Mouse (Mus musculus) embryonic facial prominence, embryonic 10.5 days (tissue): Measurements from ENCODE around the gene Spata48. TPM values are rescaled to one million over a fixed set of nuclear protein-coding genes. Genes with fewer than 3 reads are reported as not detected.
A peak's percentile ranks its signal among the peaks of the same experiment; 100 is the strongest.

Experiments
- DNase-seq: peaks from one replicate; pipeline ENCODE4 v3.0.0-alpha.2; 2017; ENCODE audit warnings: low spot score
- H3K27ac ChIP-seq: fragments of 300-500 bp; sonication (generic); replicated peaks from 2 replicates; pipeline ENCODE4 v1.5.1; 2016; ENCODE audit warnings: mild to moderate bottlenecking
- H3K27me3 ChIP-seq: fragments of 300-500 bp; sonication (generic); replicated peaks from 2 replicates; pipeline ENCODE4 v1.6.1; 2016; ENCODE audit warnings: low read depth, mild to moderate bottlenecking; ENCODE audit not compliant: poor library complexity, severe bottlenecking
- H3K36me3 ChIP-seq: fragments of 300-500 bp; sonication (generic); replicated peaks from 2 replicates; pipeline ENCODE4 v1.6.1; 2016; ENCODE audit warnings: mild to moderate bottlenecking, moderate library complexity
- H3K4me1 ChIP-seq: fragments of 300-500 bp; sonication (generic); 2 replicates; pipeline ENCODE4 v1.6.1; 2016
- H3K4me3 ChIP-seq: fragments of 300-500 bp; sonication (generic); 2 replicates; pipeline ENCODE4 v1.5.1; 2016; ENCODE audit warnings: mild to moderate bottlenecking, moderate library complexity
- H3K9me3 ChIP-seq: fragments of 300-500 bp; sonication (generic); 2 replicates; pipeline ENCODE4 v1.6.1; 2016; ENCODE audit warnings: mild to moderate bottlenecking
- WGBS: fragments of 180-500 bp; shearing (Covaris S2); methylation state at CpG from one replicate; pipeline ENCODE4 v1.1.7; 2016; 5-methylcytosine and 5-hydroxymethylcytosine counted together
- polyA plus RNA-seq: library from polyadenylated mRNA; unstranded; fragments of >200 nt; fragmentation: Nextera tagmentation; extraction: Ambion mirVana; gene quantifications from 2 replicates; pipeline ENCODE4 v1.2.1, GENCODE M21; 2016

Gene Spata48
- polyA plus RNA-seq: 1.2 and 2.0 TPM in 2 replicates

DNA sequence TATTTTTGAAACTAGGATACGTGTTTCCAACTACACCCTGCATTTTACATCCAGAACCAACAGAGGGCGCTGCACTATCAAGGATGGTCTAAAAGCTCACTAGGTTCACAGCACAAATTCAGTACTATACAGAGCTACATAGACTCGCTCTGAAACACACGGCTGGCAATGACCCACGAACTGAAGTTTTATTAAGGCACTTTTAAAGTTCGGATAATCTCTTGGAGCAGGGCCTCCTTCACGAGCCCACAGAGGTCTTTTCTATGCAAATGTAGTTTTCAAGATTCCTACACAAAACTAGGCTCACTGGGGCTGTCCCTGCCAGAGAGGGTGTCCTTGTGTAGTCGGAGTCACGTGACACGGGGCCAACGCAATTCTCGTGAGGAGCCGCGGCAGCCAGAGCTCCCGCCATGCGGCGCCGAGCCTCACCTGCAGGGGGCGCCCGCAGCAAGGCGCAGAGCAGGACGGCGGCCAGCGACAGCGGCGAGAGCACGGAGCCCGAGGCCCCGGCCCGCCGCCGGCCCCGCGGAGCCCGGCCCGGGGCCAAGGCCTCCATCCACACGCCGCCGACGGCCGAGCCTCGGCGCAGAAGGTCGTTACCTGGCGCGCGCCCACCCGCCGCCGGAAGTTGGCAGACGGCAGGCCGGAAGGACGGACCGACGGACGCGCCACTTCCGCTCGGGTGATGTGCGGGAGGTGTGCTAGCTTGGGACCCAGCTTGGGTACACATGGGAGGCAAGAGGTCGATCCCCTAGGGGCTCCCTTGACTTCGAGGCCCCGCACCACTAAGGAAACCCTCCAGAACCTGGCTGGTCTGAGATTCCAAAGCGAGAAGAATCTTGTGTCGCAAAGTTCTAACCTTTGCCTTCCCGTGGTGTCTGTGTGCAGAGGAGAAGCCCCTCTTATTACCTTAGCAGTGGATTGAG is at the start of gene Spata48, which contains the start of gene Zpbp:
TSS of gene Spata48 (plus strand) at position 460 of the 926 bp plus-strand sequence.
TSS of gene Zpbp (minus strand) at position 774 of the 926 bp plus-strand sequence.
- WGBS: 3% methylated on average over 66 of the region's 66 CpGs
- peak within 1 kb of the TSS; percentile 93 for H3K27ac ChIP-seq

DNA sequence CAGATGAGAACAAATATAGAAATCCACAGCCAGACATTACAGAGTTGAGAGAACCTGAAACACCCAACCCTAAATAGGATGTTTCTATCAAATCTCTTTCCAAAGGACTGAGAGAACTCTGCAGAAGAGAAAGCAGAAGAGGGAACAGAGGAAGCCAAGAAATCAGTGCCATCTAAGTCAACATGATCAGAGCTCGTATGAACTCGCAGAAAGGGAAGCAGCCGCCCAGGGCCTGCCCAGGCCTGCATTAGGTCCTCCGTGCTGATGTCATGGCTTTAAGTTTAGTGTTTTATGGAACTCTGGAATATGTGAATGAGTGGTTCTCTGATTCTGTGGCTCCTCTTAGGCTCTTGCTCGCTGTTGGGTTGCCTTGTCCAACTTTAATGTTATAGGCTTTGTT is 47.7 kb upstream of the Spata48 start:
- no peaks in the 10 kb centered on the region for H3K27me3 ChIP-seq
- no peak for DNase-seq
- no peak overlapping the region for H3K4me3 ChIP-seq
- 85% methylated on average over 5 of the region's 5 CpGs for WGBS
- no peaks in the 10 kb centered on the region for H3K36me3 ChIP-seq
- no peaks in the 10 kb centered on the region for H3K9me3 ChIP-seq
- H3K4me1 ChIP-seq: no peaks in the 10 kb centered on the region
- no peak overlapping the region for H3K27ac ChIP-seq

More for the DNA sequence above, at the start of gene Spata48, which contains the start of gene Zpbp:
- peak; percentile 93 for DNase-seq
- H3K4me3 ChIP-seq: peak within 1 kb of the TSS; percentile 72
- H3K27me3 ChIP-seq: no peaks in the 10 kb centered on the region; the same call in 1 of the 2 replicates
- no peaks in the 10 kb centered on the region for H3K36me3 ChIP-seq
- no peaks in the 10 kb centered on the region for H3K9me3 ChIP-seq
- 0 out of 2 replicates have a peak, but pooled peaks cover 4% of the 10 kb centered on the region for H3K4me1 ChIP-seq

- 82% methylated on average over 2 of the region's 2 CpGs for WGBS
Observed at GRCm38 (mm10) chr11:11417356-11417755, 44.5 kb upstream of the Spata48 start.

GRCm38 (mm10) chr11:11455037-11455436 is 6.9 kb upstream of the Spata48 start:
- Histone ChIP-seq H3K27me3 (no peaks in the 10 kb centered on the region), H3K27ac (no peak overlapping the region), H3K4me1 (no peaks in the 10 kb centered on the region), H3K9me3 (no peaks in the 10 kb centered on the region), H3K4me3 (no peak overlapping the region), H3K36me3 (no peaks in the 10 kb centered on the region)
- DNase-seq: no peak
- WGBS: 40% methylated on average over 2 of the region's 2 CpGs

More at GRCm38 (mm10) chr11:11417356-11417755, 44.5 kb upstream of the Spata48 start:
- no peaks in the 10 kb centered on the region for H3K9me3 ChIP-seq
- no peak overlapping the region for H3K4me3 ChIP-seq
- DNase-seq: no peak
- H3K36me3 ChIP-seq: no peaks in the 10 kb centered on the region
- H3K4me1 ChIP-seq: no peaks in the 10 kb centered on the region
- H3K27me3 ChIP-seq: no peaks in the 10 kb centered on the region
- no peak overlapping the region for H3K27ac ChIP-seq

- Histone ChIP-seq H3K4me3 (peak overlapping the region; percentile 72), H3K36me3 (no peaks in the 10 kb centered on the region), H3K27me3 (peaks cover 5% of the 10 kb centered on the region), H3K4me1 (0 out of 2 replicates have a peak, but pooled peaks cover 4% of the 10 kb centered on the region), H3K9me3 (no peaks in the 10 kb centered on the region), H3K27ac (peak overlapping the region; percentile 93)
- 81% methylated on average over 5 of the region's 5 CpGs for WGBS
- DNase-seq: no peak
Observed at GRCm38 (mm10) chr11:11462561-11462890, 632 bp downstream of the Spata48 start.

DNA sequence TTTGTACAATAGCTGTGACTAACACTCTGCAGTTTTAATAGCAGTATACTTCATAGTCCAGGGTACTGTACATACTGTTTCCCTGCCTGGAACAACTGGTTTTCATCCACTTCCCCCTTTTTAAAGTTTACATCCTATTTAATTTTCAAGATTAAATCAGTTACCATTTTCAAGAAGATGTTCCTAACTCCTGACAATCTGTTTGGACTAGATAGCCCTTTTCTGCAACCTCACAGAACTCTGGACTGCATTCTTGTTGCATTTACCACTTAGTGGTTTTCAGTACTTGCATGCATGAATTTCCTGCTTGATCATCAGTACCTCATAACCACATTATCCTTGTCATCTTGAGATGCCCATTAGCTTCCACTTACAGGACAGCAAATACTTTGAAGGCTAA is 7.0 kb downstream of the Spata48 start:
- Histone ChIP-seq H3K4me1 (no peaks in the 10 kb centered on the region), H3K27me3 (peaks cover 5% of the 10 kb centered on the region; the same call in 1 of the 2 replicates), H3K27ac (no peak overlapping the region), H3K4me3 (no peak overlapping the region), H3K9me3 (no peaks in the 10 kb centered on the region), H3K36me3 (no peaks in the 10 kb centered on the region)
- DNase-seq: no peak

DNA sequence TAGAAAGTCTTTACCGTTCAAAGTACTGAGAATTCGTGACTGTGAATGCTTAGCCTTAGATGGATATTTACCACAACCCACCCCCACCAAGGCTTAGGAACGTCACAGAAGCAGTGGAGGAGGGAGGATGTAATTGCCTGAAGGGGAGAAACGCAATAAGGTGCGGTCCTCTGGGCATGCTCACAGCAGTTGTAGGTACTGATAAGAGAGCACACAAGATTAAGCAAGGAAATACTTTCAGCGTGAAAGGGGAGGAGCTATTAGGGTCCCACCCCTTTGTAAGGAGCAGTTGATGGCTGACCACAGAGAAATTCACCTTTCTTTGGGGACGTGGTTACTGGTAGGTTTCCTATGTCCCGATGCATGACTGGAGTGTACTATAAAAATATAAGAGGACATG is 22.5 kb downstream of the Spata48 start:
- no peaks in the 10 kb centered on the region for H3K9me3 ChIP-seq
- H3K27me3 ChIP-seq: no peaks in the 10 kb centered on the region
- DNase-seq: no peak
- no peaks in the 10 kb centered on the region for H3K36me3 ChIP-seq
- H3K27ac ChIP-seq: no peak overlapping the region
- no peak overlapping the region for H3K4me3 ChIP-seq
- no peaks in the 10 kb centered on the region for H3K4me1 ChIP-seq
- 58% methylated on average over 8 of the region's 8 CpGs for WGBS

- no peaks in the 10 kb centered on the region for H3K36me3 ChIP-seq
- no peaks in the 10 kb centered on the region for H3K4me1 ChIP-seq
- WGBS: 78% methylated on average over 5 of the region's 5 CpGs
- H3K27ac ChIP-seq: no peak overlapping the region
- H3K27me3 ChIP-seq: no peaks in the 10 kb centered on the region
- no peaks in the 10 kb centered on the region for H3K9me3 ChIP-seq
- no peak overlapping the region for H3K4me3 ChIP-seq
- DNase-seq: no peak
Observed at GRCm38 (mm10) chr11:11492044-11492443, 30.1 kb downstream of the Spata48 start.

DNA sequence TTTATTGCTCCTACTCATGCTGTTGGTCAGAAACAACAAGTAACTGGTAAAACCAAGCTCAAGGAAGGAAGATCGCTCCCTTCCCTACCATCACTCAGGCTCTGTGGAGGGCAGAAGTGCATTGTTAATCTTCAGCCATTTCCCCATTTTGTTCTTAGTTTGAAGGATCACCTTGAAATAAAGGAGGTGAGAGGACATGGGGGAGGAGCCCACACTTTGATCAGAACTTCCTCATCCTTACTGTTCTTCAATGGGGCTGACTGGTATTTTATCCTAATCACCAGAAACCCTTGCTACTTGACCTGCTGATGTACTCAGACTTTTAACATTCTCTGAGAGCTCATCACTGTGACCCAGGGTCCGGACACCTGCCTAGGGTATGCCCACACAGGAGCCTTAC is 33.8 kb downstream of the Spata48 start:
- no peak for DNase-seq
- 90% methylated on average over 2 of the region's 2 CpGs for WGBS
- no peak overlapping the region for H3K4me3 ChIP-seq
- no peaks in the 10 kb centered on the region for H3K36me3 ChIP-seq
- no peaks in the 10 kb centered on the region for H3K9me3 ChIP-seq
- no peaks in the 10 kb centered on the region for H3K4me1 ChIP-seq
- H3K27ac ChIP-seq: no peak overlapping the region
- no peaks in the 10 kb centered on the region for H3K27me3 ChIP-seq

DNA sequence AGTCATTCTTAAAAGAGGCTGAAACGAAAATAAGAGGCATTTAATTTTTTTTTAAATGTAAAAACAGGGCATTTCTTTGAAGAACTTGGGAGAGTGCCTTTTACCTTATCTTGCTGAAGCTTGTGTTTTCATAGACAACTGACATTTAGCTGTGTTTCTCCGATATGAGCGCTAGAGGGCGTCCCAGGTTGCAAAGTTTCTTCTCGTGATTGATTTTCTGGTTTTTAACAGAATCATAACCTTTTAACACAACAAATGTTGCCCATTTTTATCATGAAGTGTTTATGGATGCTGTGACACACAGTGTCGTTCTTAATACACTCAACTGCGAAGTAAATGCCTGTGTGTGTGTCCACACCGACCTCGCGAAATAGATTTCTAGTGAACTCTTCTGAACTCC is 38.0 kb downstream of the Spata48 start:
- H3K36me3 ChIP-seq: no peaks in the 10 kb centered on the region
- 19% methylated on average over 10 of the region's 10 CpGs for WGBS
- no peaks in the 10 kb centered on the region for H3K4me1 ChIP-seq
- H3K27ac ChIP-seq: no peak overlapping the region
- no peaks in the 10 kb centered on the region for H3K9me3 ChIP-seq
- H3K27me3 ChIP-seq: no peaks in the 10 kb centered on the region
- peak; percentile 22 for DNase-seq
- H3K4me3 ChIP-seq: no peak overlapping the region

- Histone ChIP-seq H3K9me3 (no peaks in the 10 kb centered on the region), H3K4me3 (no peak overlapping the region), H3K4me1 (no peaks in the 10 kb centered on the region), H3K27ac (no peak overlapping the region), H3K27me3 (no peaks in the 10 kb centered on the region), H3K36me3 (no peaks in the 10 kb centered on the region)
- 73% methylated on average over 2 of the region's 2 CpGs for WGBS
- no peak for DNase-seq
Observed at GRCm38 (mm10) chr11:11506187-11506586, 44.3 kb downstream of the Spata48 start.

- Histone ChIP-seq H3K27me3 (no peaks in the 10 kb centered on the region), H3K4me1 (no peaks in the 10 kb centered on the region), H3K27ac (no peak overlapping the region), H3K9me3 (no peaks in the 10 kb centered on the region), H3K4me3 (no peak overlapping the region), H3K36me3 (no peaks in the 10 kb centered on the region)
- 76% methylated on average over 2 of the region's 2 CpGs for WGBS
- DNase-seq: no peak
Observed at GRCm38 (mm10) chr11:11509413-11509812, 47.5 kb downstream of the Spata48 start.

DNA sequence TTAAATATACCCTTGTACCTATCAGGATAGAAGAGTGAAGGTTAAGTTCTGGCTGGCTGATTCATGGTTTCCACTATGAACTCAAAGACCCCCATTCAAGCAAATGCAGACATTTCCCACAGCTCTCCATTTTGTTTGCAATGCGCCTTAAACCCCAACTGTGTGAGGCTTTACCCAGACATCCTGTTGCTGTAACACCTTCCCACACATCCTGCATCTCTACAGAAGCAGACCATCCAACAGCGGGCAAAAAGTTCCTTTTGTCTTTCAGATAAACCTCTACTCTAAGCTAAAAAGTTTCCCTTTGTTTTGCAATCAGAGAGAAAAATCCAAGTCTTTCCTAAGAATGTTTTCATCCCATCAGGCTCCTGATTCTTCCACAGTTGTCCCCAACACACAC is 50.2 kb downstream of the Spata48 start:
- H3K36me3 ChIP-seq: no peaks in the 10 kb centered on the region
- H3K27me3 ChIP-seq: no peaks in the 10 kb centered on the region
- no peak overlapping the region for H3K4me3 ChIP-seq
- no peaks in the 10 kb centered on the region for H3K4me1 ChIP-seq
- no peak for DNase-seq
- WGBS: 43% methylated on average over 2 of the region's 2 CpGs
- H3K9me3 ChIP-seq: no peaks in the 10 kb centered on the region
- H3K27ac ChIP-seq: no peak overlapping the region
